Comparison of ENCODE assay signal across 26 mouse cellular contexts in the genomic region with DNA sequence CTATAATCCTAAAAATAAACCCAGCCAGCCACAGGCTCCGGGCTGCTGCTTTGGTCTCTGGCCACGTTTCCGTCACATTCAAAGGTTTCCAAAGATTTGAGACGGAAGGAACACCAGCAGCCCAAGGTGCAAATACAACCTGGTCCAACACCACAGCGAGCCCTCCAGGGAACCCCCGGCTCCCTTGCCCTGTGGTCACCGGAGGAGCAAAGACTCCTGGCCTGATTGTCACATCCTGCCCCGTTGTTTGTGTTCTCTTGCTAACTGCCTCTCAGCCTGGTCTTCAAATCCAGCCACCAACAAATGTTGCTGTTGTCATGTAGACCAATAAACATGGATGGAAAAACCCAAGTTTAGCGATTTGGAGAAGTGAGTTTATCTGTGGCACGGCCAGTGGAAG. TPM values are rescaled to one million over a fixed set of nuclear protein-coding genes. Genes with fewer than 3 reads are reported as not detected.
A peak's percentile ranks its signal among the peaks of the same experiment; 100 is the strongest.
DNase-seq lines count a peak whose midpoint lies in the region; ATAC-seq and TF ChIP-seq lines count a peak whose summit lies in the region.
"Had no signal": no experiment of that assay in that cellular context is flagged by ENCODE, and none has a peak within 500 bp of the region (broad histone marks: within the 10 kb centered on the region; RNA-seq: fewer than 3 reads in every experiment).

No protein-coding gene starts in this region.

- H3K4me3 ChIP-seq in CH12.LX (replicated peaks in 1 of 3; ENCODE audit: low read depth in 2 of 3, low read length in 2 of 3, poor library complexity in 1 of 3), result no peak overlapping the region
- H3K4me3 ChIP-seq: embryonic facial prominence, embryonic 13.5 days; embryonic facial prominence, embryonic 15.5 days; erythroblast, embryonic 14.5 days; forebrain, embryonic 10.5 days; forebrain, embryonic 12.5 days had no signal

- dilution Hi-C loops in CH12.LX (cut with MboI; ENCODE audit: extremely low pct_ligation_motif_present, extremely low pct_unique_long_range_greater_than_20kb, low sequenced_read_pairs), result no loop called here

- peaks cover 0 to 2% of the 10 kb centered on the region in 2 experiments; a peak in 1 of 4 replicates for H3K4me1 ChIP-seq in CH12.LX (ENCODE audit: control insufficient read depth in 1 of 2, insufficient read depth in 2 of 2)
- H3K4me1 ChIP-seq: embryonic facial prominence, embryonic 13.5 days; embryonic facial prominence, embryonic 15.5 days; forebrain, embryonic 12.5 days had no signal

- no peaks in the 10 kb centered on the region for H3K36me3 ChIP-seq in CH12.LX (replicated peaks in 1 of 2; ENCODE audit: control insufficient read depth in 1 of 2, insufficient read depth in 1 of 2, low read length in 1 of 2)
- H3K36me3 ChIP-seq: embryonic facial prominence, embryonic 13.5 days; embryonic facial prominence, embryonic 15.5 days; forebrain, embryonic 10.5 days; forebrain, embryonic 12.5 days; G1E had no signal

- H3K27ac ChIP-seq in CH12.LX (ENCODE audit: insufficient read depth, low read depth), result no peak overlapping the region
- H3K27ac ChIP-seq: embryonic facial prominence, embryonic 13.5 days; embryonic facial prominence, embryonic 15.5 days; forebrain, embryonic 10.5 days; forebrain, embryonic 12.5 days had no signal

- no peaks in the 10 kb centered on the region for H3K79me2 ChIP-seq in CH12.LX (replicated peaks; ENCODE audit: control insufficient read depth, extremely low read depth, insufficient read depth, poor library complexity, severe bottlenecking)

- H3K4me2 ChIP-seq in CH12.LX (ENCODE audit: insufficient read depth, low read depth, poor library complexity, severe bottlenecking), result 0 out of 2 replicates have a peak overlapping the region, but pooled peaks have one; percentile 47
- H3K4me2 ChIP-seq: embryonic facial prominence, embryonic 13.5 days; embryonic facial prominence, embryonic 15.5 days; forebrain, embryonic 12.5 days had no signal

- TF ChIP-seq RAD21 in CH12.LX (IDR thresholded peaks at IDR 0.05; ENCODE audit: low read depth, low read length), result no peak

- intact Hi-C loops in heart, postnatal 36 days (cut with DNase I), result no loop called here
- intact Hi-C loops in heart, postnatal 25 days (cut with DNase I), result no loop called here

- no peak for TF ChIP-seq CTCF in CH12.LX (conservative IDR thresholded peaks at IDR 0.05 in 1 of 2, IDR thresholded peaks at IDR 0.05 in 1 of 2; ENCODE audit: low read depth in 2 of 2, low read length in 2 of 2)

- 0 out of 2 replicates have a peak, but pooled peaks have one; percentile 42 for ATAC-seq in common myeloid progenitor, adult 5-6 weeks (replicated peaks; ENCODE audit: low read depth, poor library complexity, severe bottlenecking)
- ATAC-seq: activated CD4-positive, CD25-positive, alpha-beta regulatory T cell, adult 4 months; forebrain, embryonic 14.5 days; forebrain, embryonic 16.5 days; Patski had no signal

- TF ChIP-seq EP300 in CH12.LX (IDR thresholded peaks at IDR 0.05; ENCODE audit: low read length), result no peak

- TF ChIP-seq POLR2A in CH12.LX (IDR thresholded peaks at IDR 0.05; ENCODE audit: low read depth, low read length), result no peak

- DNase-seq in heart, adult 11 months, result peak; percentile 81
- no peak for DNase-seq in heart, postnatal 36 days
- no peak for DNase-seq in CH12.LX (ENCODE audit: extremely low read depth)
- DNase-seq in heart, postnatal 25 days (ENCODE audit: low spot score), result no peak
- DNase-seq in urinary bladder, adult 18-20 months (ENCODE audit: low spot score in 2 of 2), result no peak
- DNase-seq: adrenal gland, adult 8-10 months; adrenal gland, postnatal 14 days; adrenal gland, postnatal 36 days; cerebellum, adult 11-12 months; cerebellum, adult 2 months; cerebellum, adult 9-10 months; cerebellum, postnatal 10 days; cerebellum, postnatal 25 days; embryo, embryonic 11 days had no signal

- in situ Hi-C loops in CH12.LX (cut with MboI; ENCODE audit: low pct_ligation_motif_present, low pct_unique_long_range_greater_than_20kb, low sequenced_read_pairs), result no loop called here

- peaks cover 10% of the 10 kb centered on the region for H3K27me3 ChIP-seq in CH12.LX (replicated peaks)
- H3K27me3 ChIP-seq: embryonic facial prominence, embryonic 15.5 days; Patski had no signal

- no peak overlapping the region for H3K9ac ChIP-seq in CH12.LX (ENCODE audit: insufficient read depth, low read depth)
- H3K9ac ChIP-seq: embryonic facial prominence, embryonic 13.5 days; embryonic facial prominence, embryonic 15.5 days; forebrain, embryonic 12.5 days had no signal

- peaks cover 6% of the 10 kb centered on the region for H3K9me3 ChIP-seq in CH12.LX (replicated peaks; ENCODE audit: low read length)
- H3K9me3 ChIP-seq: embryonic facial prominence, embryonic 13.5 days; forebrain, embryonic 10.5 days; forebrain, embryonic 12.5 days; G1E had no signal

TF ChIP-seq in CH12.LX, 34 proteins besides CTCF, POLR2A, EP300 and RAD21:
- TF ChIP-seq RCOR1 (conservative IDR thresholded peaks at IDR 0.05; ENCODE audit: low read depth, low read length) (no peak), MAZ (IDR thresholded peaks at IDR 0.05; ENCODE audit: low read depth, low read length) (no peak), NRF1 (IDR thresholded peaks at IDR 0.05; ENCODE audit: low read depth, low read length) (no peak), ZC3H11A (IDR thresholded peaks at IDR 0.05; ENCODE audit: low read depth, low read length) (no peak), CHD2 (IDR thresholded peaks at IDR 0.05; ENCODE audit: low read length) (no peak), MAFK (IDR thresholded peaks at IDR 0.05; ENCODE audit: insufficient replicate concordance, low read length) (no peak), HCFC1 (IDR thresholded peaks at IDR 0.05; ENCODE audit: low read depth, low read length) (no peak), PAX5 (IDR thresholded peaks at IDR 0.05; ENCODE audit: low read length) (no peak), POLR2AphosphoS2 (IDR thresholded peaks at IDR 0.05; ENCODE audit: low read depth, low read length) (no peak), JUN (IDR thresholded peaks at IDR 0.05; ENCODE audit: insufficient read depth, low read depth, low read length) (no peak), MEF2A (IDR thresholded peaks at IDR 0.05; ENCODE audit: borderline replicate concordance, low read depth, low read length) (no peak), SIN3A (IDR thresholded peaks at IDR 0.05; ENCODE audit: low read length) (no peak), GABPA (IDR thresholded peaks at IDR 0.05; ENCODE audit: insufficient replicate concordance, low read depth, low read length) (no peak), ELF1 (IDR thresholded peaks at IDR 0.05; ENCODE audit: low read depth, low read length) (no peak)

RNA-seq across cellular contexts. Expression of a gene that starts 15.9 kb away (rescaled TPM):
- 10 to 100 TPM; 65.3 to 70.5 TPM for total RNA-seq in heart, postnatal 36 days (2021)
- total RNA-seq in CH12.LX (2012; rRNA removed), result 178 and 257 TPM in 2 replicates
- total RNA-seq in CH12.LX (2014; rRNA removed), result 337 and 352 TPM in 2 replicates
- 249 and 250 TPM in 2 replicates for polyA plus RNA-seq in CH12.LX (2012; ENCODE audit: insufficient read length, low read depth)
- 152 and 159 TPM in 2 replicates for total RNA-seq in common myeloid progenitor, adult 5-6 weeks (2017)
- 10 to 100 TPM; 63.9 to 70.1 TPM for total RNA-seq in heart, postnatal 25 days (2021)

RNA-seq across cellular contexts. Expression of a gene that starts 37.2 kb away (rescaled TPM):
- not detected for total RNA-seq in heart, postnatal 36 days (2021)
- total RNA-seq in CH12.LX (2012; rRNA removed) (not detected in 2 replicates), CH12.LX (2014; rRNA removed) (not detected in 2 replicates)
- polyA plus RNA-seq in CH12.LX (2012; ENCODE audit: insufficient read length, low read depth), result not detected in 2 replicates
- not detected in 2 replicates for total RNA-seq in common myeloid progenitor, adult 5-6 weeks (2017)
- total RNA-seq in heart, postnatal 25 days (2021), result not detected
- polyA plus RNA-seq: activated CD4-positive, CD25-positive, alpha-beta regulatory T cell, adult 4 months; C2C12; embryonic facial prominence, embryonic 13.5 days; embryonic facial prominence, embryonic 15.5 days; erythroblast, embryonic 14.5 days; G1E had no signal

RNA-seq across cellular contexts. Expression of a gene that starts 47.7 kb away (rescaled TPM):
- 100 to 1,000 TPM; 164 to 177 TPM for total RNA-seq in heart, postnatal 36 days (2021)
- 97.1 and 121 TPM in 2 replicates for total RNA-seq in CH12.LX (2012; rRNA removed)
- total RNA-seq in CH12.LX (2014; rRNA removed), result 184 and 187 TPM in 2 replicates
- 128 and 166 TPM in 2 replicates for polyA plus RNA-seq in CH12.LX (2012; ENCODE audit: insufficient read length, low read depth)
- 106 and 111 TPM in 2 replicates for total RNA-seq in common myeloid progenitor, adult 5-6 weeks (2017)
- 100 to 1,000 TPM; 142 to 152 TPM for total RNA-seq in heart, postnatal 25 days (2021)
